Mouse (Mus musculus) telencephalon, adult 2 months (tissue): Measurements from ENCODE around the gene Camta2.

ENCODE experiments used
- DNase-seq: peaks from one replicate; pipeline ENCODE4 v3.0.0-alpha.2; 2011; ENCODE audit warnings: low read depth, low spot score

Gene Camta2

DNA sequence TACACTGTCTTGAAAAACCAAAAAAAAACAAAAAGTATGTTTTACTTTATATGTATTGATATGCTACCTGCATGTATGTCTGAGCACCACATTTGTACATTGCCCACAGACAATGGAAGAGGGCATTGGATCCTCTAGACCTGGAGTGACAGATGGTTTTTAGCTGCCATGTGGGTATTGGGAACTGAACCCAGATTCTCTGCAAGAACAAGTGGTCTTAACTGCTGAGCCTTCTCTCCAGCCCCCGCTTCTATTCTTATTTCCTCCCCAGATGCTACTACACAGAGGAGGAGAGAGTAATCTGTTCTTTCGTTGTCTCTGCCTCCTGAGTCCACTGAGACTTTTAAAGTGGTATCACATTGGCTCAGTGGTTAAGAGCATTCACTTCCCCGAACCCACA lies 5.6 kb upstream of the Camta2 start:
- no peak for DNase-seq

DNA sequence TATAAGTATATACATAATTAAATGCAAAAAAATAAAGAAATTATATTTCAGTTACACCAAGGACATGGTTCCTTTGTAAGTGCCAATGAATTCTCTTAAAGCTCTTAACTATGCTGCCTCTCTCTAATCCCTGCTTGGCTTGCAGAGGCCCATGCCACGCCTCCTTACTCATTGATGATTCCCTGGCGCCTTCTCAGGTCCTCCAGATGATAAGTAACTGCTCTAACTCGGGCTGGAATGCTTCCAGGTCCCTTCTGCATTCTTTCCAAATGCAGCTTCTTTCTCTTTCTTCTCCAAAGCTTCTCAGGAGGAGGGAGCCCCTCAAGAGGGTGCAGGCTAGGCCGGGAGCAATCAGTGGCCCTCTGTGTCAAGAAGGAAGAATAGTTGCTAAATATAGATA lies 1.7 kb upstream of the Camta2 start:
- no peak for DNase-seq

DNA sequence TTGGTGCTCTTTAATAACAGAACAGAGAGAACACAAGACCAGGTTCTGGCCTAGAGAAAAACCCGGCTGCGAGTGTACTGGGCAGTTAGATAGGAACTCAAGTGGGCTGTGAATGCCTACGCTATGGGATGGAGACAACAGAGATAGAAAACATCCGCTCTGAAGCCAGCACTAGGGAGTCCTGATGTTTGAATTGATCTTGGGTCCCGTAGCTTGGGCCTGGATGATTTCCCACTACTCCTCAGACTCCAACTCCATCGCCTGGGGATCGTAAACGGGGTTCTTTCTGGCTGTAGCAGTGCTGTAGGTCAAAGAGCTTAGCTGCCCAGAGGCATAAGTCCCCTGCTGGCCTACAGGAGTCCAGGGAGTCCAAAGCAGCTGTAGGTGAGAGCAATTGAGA lies 467 bp upstream of the Camta2 start:
- no peak for DNase-seq

DNA sequence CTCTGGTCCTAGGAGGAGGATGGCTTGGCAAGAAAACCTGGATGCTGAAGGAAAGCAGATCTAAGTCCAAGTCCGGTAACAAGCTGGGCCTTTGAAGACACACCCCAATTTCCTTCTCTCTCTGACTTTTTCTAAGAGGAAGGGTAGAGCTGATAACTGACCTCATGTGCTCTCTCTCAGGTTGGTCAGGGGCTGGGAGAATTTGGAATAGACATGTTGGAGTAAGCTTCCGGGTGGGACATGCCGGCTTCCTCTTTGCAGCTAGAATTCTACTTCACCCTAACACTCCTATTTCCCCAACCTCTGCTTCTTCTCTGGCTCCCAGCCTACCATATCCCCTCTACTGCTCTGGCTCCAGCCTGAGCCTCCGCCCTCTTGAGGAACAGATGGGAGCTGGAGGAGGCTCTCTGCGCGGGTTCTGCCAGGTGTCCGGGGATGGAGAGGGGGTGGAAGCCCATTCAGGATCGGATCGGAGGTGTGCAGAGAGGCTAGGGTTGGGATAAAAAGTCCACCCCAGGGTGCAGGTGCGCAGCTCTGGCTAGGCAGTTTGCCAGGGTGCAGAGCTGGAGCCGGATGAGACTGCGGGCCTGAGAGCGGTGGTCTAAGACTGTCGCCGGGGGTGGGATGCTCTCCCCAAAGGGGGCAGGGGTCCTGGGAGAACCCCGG lies 871 bp downstream of the Camta2 start:
- no peak for DNase-seq

- DNase-seq: no peak
These were observed 4.3 kb downstream of the Camta2 start for GRCm38 (mm10) chr11:70683640-70684039.

GRCm38 (mm10) chr11:70681897-70682581 lies 5.9 kb downstream of the Camta2 start:
- DNase-seq: no peak

DNA sequence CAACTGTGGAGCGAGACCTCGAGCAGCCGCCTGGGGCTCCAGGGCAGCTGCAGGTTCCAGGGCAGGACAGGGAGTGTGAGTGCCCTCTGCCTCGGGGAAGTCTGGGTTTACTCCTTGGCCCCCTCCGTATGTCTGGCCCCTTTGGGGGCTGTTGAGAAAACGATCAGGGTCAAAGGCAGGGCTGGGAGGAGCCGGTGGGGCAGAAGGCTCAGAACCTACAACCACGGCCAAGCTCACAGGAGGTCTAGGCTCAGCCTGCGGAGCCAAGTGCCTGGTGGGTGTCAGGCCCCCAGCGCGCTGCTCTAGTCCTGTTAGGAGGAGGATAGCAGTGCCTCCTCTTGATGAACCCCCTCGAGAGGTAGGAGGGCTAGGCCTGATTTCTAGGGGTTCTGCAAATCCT lies 6.7 kb downstream of the Camta2 start:
- no peak for DNase-seq

GRCm38 (mm10) chr11:70679894-70680293 lies 8.0 kb downstream of the Camta2 start:
- no peak for DNase-seq

DNA sequence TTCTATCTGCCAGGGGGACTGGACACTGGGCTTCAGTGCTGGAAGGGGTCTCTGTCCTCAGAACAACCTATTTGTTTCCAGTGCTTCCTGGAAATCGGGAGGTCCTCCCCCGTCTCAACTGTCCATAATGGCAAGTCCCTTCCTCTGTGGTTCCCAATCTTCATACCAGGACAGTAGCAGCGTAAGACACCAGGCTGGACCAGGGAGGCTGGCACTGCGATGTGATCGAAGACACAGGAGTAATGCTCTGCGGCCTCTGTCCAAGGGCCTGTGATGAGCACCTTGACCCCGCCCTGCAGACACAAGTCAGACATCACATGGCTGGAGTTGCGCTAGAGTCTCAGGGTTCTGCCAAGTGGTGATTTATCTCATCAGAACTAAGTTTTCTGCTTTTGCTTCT lies 8.5 kb downstream of the Camta2 start:
- DNase-seq: no peak

DNA sequence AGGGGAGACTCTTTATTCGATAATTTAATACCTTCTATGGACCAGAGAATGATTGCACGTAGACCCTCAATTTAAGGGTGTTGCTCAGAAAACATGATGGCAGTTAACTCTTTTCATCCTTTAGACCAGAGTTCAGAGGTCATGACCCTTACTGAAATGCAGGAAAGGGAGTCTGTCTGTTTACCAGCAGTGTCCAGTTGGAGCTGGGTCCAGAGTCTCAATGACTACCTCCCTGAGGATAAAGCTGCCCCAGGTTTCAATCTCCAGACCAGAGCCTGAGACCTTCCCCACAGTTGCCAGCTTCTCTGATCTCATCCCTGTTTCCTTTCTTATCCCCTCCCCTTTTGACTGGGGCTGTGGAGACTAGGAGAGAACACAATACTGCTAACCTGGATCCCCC lies 9.3 kb downstream of the Camta2 start:
- DNase-seq: no peak

DNA sequence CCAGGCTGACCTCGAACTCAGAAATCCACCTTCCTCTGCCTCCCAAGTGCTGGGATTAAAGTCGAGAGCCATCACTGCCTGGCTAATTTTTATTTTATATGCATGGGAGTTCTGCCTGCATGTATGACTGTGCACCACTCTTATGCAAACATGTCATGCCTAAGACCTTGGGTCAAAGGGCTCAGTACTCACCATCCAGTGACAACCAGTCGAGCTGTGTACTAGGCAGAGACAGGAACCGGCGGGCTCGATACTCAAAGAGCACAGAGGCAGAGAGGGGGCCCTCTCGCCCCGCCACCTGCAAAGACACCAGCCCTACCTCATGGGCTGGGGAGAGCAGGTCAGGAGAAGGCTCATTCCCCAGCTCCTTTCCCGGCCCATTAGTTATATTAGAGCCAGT lies 9.8 kb downstream of the Camta2 start:
- no peak for DNase-seq

GRCm38 (mm10) chr11:70674501-70674900 lies 13.4 kb downstream of the Camta2 start:
- DNase-seq: no peak

GRCm38 (mm10) chr11:70674014-70674413 lies 13.9 kb downstream of the Camta2 start:
- DNase-seq: no peak

GRCm38 (mm10) chr11:70671333-70672047 lies 16.4 kb downstream of the Camta2 start:
- no peak for DNase-seq

DNA sequence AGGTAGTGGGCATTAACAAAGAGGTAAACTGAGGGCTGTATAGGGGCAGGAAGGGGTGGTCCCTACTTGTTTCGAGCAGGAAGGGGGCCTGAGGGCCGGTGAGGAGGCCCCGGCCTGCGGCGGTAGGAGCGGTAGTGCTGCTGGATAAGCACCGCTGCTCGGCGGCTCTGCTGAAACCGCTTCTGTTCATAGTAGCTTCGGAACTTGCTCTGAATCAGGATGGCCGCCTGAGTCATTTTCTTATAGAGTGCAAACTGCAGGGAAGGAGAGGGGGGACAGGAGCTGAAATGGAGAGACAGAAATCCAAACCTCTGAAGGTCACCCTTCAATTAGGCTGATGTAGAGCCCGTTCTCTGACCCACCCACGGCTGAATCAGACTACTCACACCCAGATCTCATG lies 17.4 kb downstream of the Camta2 start:
- no peak for DNase-seq

DNA sequence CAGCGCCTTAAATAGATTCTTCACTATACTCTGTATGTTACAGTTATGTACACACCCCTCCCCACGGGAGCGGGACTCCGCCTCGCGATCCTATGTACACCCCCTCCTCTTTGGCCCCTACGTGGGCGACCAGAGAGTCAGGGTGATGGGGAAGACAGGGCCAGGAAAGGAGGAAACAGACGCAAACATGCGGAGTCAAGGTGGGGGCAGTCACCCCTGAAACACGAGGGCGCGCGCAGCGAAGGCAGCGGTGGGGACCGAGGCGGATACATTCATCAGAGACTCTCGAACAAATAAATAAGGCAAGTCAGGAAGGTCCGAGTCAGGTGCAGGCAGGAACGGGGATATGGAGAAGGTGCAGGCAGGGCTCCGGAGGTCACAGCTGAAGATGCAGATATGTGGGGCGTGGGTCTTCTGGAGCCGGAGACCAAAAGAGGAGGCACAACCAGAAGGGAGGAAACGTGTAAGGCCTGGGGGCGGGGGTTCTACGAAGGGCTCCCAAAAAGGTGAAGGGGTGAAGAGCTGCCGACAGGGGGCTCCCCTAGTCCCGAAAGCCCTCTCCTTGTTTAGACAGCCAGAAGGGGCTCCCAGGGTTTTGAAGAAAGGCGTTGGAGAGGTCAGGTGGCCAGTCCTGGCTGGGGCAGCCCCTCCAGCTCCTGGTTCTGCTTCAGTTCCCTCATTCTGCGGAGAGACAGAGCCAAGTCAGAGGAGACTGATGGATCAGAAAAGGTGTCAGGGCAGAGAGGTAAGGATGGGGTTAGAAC lies 18.1 kb downstream of the Camta2 start:
- no peak for DNase-seq

DNA sequence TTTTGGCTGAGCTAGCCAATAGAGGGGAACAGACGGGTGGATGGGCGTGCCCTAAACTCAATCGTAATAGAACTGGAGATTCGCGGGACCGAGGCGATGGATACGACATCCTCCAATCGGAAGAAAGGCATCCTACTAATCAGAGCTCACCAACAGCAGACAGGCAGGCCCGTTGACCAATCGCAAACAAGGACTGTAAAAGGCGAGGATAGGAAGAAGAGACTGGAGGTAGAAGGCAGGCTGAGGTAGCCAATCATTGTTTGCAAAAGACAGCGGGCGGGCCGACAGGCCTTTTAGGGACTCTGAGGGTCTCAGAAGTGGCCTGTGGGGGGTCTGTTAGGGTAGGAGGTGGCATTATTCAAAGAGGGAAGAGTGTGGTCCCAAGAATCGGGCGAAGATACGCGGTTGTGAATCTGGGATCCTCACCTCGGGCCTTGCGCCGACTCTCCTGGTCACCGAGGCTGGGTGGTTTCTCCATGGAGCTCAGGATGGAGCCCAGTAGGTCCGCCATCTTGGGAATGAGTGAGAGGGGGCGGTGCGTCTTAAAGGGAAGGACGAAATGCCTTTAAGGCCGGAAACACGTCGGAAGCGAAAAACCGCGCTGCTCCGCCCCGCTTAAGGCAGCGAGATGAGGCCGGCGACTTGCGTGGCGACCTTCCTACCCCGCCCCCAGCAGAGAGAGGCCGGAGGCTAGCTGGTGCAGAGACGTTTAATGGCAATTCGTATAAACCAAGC lies 19.0 kb downstream of the Camta2 start, which contains the start of gene Spag7:
Gene Spag7, minus strand, starts transcription at position 646 of the 735 bp plus-strand sequence.
- peak; percentile 100 for DNase-seq

DNA sequence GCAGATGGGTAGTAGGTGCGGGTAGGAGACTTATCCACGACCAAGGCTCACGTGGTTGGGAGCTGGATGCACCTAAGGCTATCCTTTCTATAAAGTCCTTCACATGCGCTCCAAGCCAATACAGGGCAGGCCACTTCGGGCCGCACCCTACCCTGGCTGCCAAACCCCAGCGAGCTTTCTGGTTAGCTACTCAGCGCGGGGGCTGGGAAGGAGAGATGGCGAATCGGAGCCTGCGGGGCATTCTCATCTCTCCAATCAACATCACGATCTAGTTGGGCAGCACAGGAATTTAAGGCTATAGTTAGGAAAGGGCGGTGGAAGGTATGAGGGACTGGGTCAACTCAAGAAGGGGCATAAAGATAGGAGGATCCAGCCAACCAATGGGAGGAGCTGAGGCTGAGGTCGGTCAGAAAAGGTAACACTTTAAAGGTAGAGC lies 19.6 kb downstream of the Camta2 start:
- DNase-seq: no peak

DNA sequence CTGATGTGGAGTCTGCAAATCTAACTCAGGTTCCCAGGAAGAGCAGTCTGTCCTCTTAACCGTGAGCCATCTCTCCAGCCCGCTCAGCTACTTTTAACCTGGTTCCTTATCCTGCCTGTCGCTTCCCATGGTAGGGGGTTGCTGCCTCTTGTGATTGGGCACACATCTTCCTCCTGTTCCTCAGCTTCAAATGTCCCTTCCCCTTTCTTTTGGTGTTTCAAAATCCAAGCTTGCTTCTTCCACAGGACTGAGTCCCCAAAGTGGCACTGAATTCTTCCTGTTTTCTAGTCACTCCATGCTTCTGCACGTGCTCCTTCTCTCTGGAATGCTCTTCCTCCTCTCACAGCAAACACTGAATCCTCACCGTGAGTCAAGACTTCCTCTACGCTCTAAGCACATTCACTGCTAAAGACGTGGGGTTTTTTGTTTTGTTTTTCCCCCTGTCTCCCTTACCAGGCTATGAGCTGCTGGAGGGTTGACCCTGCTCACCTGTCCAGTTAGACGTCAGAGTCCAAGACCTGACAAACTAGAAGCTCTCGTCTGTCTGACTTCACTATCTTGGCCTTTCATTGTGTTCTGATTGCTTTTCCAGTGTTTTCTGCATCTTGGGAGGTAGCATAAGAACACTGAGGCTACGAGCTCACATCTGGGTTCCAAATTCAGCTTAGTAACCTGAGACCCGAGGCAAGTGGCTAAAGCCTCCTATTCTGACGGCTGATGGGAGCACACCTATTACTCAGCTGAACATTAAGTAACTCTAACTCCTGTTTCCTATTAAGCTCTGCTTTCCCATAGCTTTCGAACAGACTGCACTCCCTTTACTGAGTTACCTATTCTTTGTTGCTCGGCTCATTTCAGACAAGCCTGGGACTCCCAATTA lies 20.4 kb downstream of the Camta2 start:
- DNase-seq: no peak

DNA sequence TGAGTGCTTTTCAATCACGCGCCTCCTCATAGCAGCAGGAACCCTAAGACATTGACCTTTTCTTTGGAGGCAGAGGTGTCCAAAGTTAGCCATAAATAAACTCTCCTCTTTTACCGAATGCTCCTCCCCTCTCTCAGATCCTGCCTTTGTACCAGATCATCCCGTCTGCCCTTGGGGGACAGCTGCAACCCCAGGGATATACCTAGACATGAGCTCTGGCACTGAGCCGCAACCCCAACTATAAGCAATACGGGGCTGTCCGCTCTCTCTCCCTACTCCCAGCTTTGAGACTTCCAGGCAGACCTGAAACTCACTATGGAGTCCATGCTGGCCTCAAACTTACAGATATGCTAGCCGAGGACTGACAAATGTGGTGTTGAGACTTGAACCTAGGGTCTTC lies 21.2 kb downstream of the Camta2 start:
- no peak for DNase-seq
